Mouse (Mus musculus) embryonic facial prominence, embryonic 13.5 days (tissue): ENCODE measurements around the gene Fzd2. TPM values are rescaled to one million over a fixed set of nuclear protein-coding genes. Genes with fewer than 3 reads are reported as not detected.

Experiments used
- ATAC-seq: fragments of 200-750 bp; cut with Nextera tagmentation; 2 replicates; pipeline ENCODE4 v1.8.0; 2017; ENCODE audit warnings: low read depth; ENCODE audit not compliant: insufficient number of reproducible peaks, insufficient read depth, low FRiP score, low TSS enrichment
- H3K27ac ChIP-seq: fragments of 300-500 bp; sonication (generic); 2 replicates; pipeline ENCODE4 v1.5.1; 2015; ENCODE audit warnings: moderate library complexity, mild to moderate bottlenecking, inconsistent platforms
- H3K27me3 ChIP-seq: fragments of 300-500 bp; sonication (generic); 2 replicates; pipeline ENCODE4 v1.6.1; 2015; ENCODE audit warnings: mild to moderate bottlenecking, inconsistent platforms
- H3K36me3 ChIP-seq: fragments of 300-500 bp; sonication (generic); 2 replicates; pipeline ENCODE4 v1.6.1; 2015; ENCODE audit warnings: mild to moderate bottlenecking, inconsistent platforms
- H3K4me1 ChIP-seq: fragments of 300-500 bp; sonication (generic); 2 replicates; pipeline ENCODE4 v1.6.1; 2015; ENCODE audit warnings: inconsistent platforms
- H3K4me2 ChIP-seq: fragments of 300-500 bp; sonication (generic); 2 replicates; pipeline ENCODE4 v1.6.1; 2015; ENCODE audit warnings: moderate library complexity, mild to moderate bottlenecking, inconsistent platforms
- H3K4me3 ChIP-seq: fragments of 300-500 bp; sonication (generic); 2 replicates; pipeline ENCODE4 v1.5.1; 2015; ENCODE audit warnings: mild to moderate bottlenecking, inconsistent platforms
- H3K9ac ChIP-seq: fragments of 300-500 bp; sonication (generic); 2 replicates; pipeline ENCODE4 v1.6.1; 2015; ENCODE audit warnings: mild to moderate bottlenecking, inconsistent platforms
- H3K9me3 ChIP-seq: fragments of 300-500 bp; sonication (generic); 2 replicates; pipeline ENCODE4 v1.6.1; 2016; ENCODE audit warnings: inconsistent platforms
- WGBS: fragments of 180-500 bp; shearing (Covaris S2); methylation state at CpG from one replicate; pipeline ENCODE4 v1.1.7; 2015; ENCODE audit warnings: mixed read lengths; 5-methylcytosine and 5-hydroxymethylcytosine counted together
- polyA plus RNA-seq: library from polyadenylated mRNA; unstranded; fragments of >200 nt; fragmentation: Nextera tagmentation; extraction: Ambion mirVana; gene quantifications from 2 replicates; pipeline ENCODE4 v1.2.1, GENCODE M21; 2015

Gene Fzd2
- polyA plus RNA-seq, 1 experiment from 2014 or later, result 67.8 TPM

DNA sequence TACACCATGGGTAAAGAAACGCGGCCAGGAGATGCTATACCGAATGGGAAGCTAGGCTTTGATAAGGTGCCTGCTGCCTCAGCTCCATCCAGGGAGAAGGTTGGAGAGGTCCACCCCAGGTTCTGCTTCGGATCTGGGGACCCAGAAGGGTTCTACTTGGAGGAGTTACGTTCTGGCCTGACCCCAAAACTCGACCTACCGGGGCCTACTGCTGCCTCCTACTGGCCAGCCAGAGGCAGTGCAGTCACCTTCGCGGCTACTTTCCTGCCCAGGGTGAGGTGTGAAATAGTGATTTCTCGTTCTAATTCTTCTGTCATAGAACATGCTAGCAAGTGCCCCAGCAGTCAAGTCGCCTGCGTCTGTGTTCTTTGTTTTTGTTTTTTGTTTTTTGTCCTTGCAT is 36.0 kb upstream of the Fzd2 start:
- Histone ChIP-seq H3K36me3 (no peaks in the 10 kb centered on the region), H3K9me3 (no peaks in the 10 kb centered on the region), H3K4me3 (no peak overlapping the region), H3K4me2 (no peak overlapping the region), H3K27me3 (no peaks in the 10 kb centered on the region), H3K4me1 (no peaks in the 10 kb centered on the region), H3K27ac (no peak overlapping the region), H3K9ac (no peak overlapping the region)
- no peak for ATAC-seq
- 79% methylated on average over 12 of the region's 12 CpGs for WGBS

DNA sequence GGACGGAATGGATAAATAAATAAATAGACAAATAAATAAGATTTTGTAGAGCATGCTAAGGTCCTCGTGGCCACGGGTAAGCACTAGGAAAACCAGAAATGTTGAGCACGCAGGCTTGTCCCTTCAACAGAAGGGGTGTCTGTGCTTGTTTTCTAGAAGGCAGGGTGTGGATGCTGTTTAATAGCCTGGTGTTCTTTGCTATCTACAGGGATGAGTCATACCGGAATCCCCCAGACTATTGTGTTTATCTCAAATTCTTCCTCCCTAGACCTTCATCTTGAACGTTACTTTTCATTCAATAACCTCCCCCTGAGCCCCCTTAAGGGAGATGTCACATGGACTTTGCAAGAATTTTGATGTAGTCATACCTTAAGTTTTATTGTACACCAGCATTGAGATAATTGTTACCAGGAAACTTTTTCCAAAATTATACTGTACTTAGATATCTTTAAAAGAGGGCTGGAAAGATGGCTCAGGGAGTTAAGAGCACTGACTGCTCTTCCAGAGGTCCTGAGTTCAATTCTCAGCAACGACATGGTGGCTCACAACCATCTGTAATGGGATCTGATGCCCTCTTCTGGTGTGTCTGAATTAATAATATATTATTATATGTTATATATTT is 35.3 kb upstream of the Fzd2 start:
- 78% methylated on average over 7 of the region's 7 CpGs for WGBS
- Histone ChIP-seq H3K9me3 (no peaks in the 10 kb centered on the region), H3K4me2 (no peak overlapping the region), H3K27me3 (no peaks in the 10 kb centered on the region), H3K27ac (no peak overlapping the region), H3K36me3 (no peaks in the 10 kb centered on the region), H3K4me3 (no peak overlapping the region), H3K9ac (no peak overlapping the region), H3K4me1 (peaks cover 3% of the 10 kb centered on the region; the same call in 1 of the 2 replicates)
- no peak for ATAC-seq

DNA sequence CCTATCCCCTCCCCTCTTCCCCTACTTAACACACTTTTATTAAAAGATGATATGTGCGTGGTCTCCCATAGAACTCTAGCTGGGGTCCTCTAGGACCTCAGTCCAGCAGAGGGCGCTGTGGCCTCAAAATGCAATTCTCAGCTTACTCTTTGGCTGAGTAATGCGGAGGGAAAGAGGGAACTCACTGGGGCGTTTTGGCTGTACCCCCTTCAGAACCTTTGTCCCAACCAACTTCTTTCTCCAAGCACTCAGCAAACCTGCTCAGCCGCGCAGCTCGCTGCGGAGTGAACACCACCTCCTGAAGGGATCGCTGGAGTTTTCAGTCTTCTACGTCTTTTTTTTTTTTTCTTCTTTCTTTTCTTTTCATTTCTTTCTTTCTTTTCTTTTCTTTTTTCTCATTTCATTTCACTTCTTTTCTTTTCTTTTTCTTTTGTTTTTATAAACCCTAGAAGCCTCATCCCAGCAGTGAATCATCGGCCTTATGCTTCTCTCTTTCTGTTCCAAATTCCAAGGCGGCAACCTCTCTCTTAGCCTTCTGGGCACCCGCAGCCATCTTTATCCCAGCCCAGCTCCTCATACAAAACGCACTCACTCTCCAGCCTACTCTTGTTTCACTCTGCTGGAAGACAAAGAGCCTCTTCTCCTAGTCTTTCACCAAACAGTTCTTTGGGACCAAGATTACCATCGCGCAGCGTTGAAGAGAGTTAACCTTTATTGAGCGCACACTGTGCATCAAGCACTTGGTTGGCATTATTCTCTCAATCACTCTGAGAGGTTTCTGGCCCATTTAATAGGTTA is 31.1 kb upstream of the Fzd2 start:
- peak; percentile 77; the same call in 1 of the 2 replicates for ATAC-seq
- Histone ChIP-seq H3K27me3 (no peaks in the 10 kb centered on the region), H3K4me2 (peak overlapping the region; percentile 61), H3K27ac (peak overlapping the region; percentile 88), H3K9me3 (no peaks in the 10 kb centered on the region), H3K36me3 (no peaks in the 10 kb centered on the region), H3K4me3 (peak overlapping the region; percentile 40), H3K4me1 (peaks cover 13% of the 10 kb centered on the region), H3K9ac (peak overlapping the region; percentile 70)
- WGBS, result 5% methylated on average over 18 of the region's 18 CpGs

DNA sequence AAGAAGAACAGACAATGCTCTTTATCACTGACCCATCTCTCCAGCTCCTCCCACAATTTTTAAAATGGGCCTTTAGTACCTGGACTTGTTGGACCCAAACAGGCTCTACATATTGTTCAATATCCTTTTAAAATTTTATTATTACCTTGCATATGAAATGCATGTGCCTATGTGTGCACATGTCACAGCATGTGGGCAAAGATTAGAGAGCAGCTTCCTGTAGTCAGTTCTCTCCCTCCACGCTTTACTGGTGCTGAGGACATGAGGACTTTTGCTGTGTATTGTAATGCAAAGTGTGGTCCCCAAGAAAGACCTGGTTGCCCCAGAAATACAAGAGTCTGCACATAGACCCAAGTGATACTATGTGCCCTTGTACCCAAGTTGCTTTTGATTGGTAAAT is 29.2 kb upstream of the Fzd2 start:
- H3K4me3 ChIP-seq, result no peak overlapping the region
- H3K27me3 ChIP-seq, result no peaks in the 10 kb centered on the region
- H3K4me1 ChIP-seq, result peaks cover 28% of the 10 kb centered on the region
- H3K4me2 ChIP-seq, result no peak overlapping the region
- H3K9ac ChIP-seq, result no peak overlapping the region
- WGBS, result 73% methylated on average over 1 of the region's 1 CpGs
- no peaks in the 10 kb centered on the region for H3K9me3 ChIP-seq
- H3K27ac ChIP-seq, result no peak overlapping the region
- H3K36me3 ChIP-seq, result no peaks in the 10 kb centered on the region
- ATAC-seq, result no peak

DNA sequence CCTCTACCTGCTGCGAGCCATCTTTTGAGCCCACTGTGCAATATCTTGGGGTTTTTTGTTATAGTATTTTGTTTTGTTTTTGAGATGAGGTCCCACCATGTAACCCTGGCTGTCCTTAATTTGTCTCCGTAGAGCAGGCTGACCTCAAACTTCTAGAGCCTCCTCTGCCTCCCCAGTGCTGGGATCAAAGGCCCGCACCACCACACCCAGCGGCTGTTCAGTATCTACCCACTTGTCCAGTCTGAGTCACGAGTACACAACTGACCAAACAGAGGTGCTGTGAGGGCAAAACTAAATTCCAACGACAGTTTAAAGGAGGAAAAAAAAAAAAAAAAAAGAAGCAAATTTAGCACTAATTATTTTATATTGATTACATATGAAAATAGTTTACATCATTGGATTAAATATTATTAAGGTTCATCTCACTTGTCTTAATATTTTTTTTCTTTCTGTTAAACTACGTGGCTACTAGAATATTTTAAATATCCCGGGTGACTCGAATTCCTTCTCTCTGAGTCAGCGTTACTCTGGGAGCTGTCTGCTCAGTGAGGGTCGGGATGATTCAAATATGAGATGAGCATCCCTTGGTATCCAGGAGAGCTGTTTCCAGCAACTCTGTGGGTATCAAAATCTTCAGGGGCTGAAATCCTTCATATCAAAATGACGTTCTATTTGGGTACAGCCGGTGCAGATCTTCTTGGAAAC is 28.0 kb upstream of the Fzd2 start:
- Histone ChIP-seq H3K4me2 (no peak overlapping the region), H3K27me3 (no peaks in the 10 kb centered on the region), H3K36me3 (no peaks in the 10 kb centered on the region), H3K9ac (no peak overlapping the region), H3K4me3 (no peak overlapping the region), H3K9me3 (no peaks in the 10 kb centered on the region), H3K27ac (no peak overlapping the region), H3K4me1 (peaks cover 35% of the 10 kb centered on the region)
- WGBS, result 53% methylated on average over 13 of the region's 13 CpGs
- ATAC-seq, result no peak

DNA sequence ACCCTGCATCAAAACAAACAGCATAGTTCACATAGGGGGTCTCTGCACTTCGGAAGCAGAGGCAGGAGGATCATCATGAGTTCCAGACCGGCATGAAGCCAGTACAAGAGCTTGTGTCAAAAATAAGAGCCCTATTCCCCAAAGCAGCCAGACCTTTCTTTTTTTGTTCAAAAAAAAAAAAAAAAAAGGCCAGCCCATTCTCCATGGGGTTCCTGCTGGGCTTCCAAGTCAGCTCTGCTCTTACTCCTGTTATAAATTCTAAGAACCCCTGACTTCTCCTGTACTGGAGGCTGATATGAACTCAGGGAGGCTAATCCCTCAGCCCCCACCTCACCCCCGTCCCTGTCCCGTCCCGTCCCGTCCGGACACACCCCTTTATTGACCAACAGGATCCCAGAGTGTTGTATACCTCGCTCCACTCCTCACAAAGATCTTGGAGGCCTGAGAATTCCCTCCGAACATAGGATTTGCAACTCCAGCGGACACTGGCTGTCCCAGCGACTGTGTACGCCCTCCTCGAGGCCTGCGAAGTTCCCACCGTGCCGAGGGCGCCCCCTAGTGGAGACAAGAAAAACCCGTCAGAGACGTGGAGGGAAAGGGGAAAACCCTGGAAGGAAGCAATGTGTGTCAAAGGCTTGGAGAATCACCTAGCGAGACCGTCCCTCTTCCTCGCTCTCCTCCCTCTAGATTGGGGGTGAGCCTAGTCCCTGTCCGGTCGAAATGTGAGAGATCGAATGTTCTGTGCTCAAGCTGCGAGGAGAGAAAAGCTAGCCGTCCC is 25.7 kb upstream of the Fzd2 start:
- ATAC-seq, result peak; percentile 38; the same call in 1 of the 2 replicates
- H3K27ac ChIP-seq, result peak overlapping the region; percentile 96
- H3K4me2 ChIP-seq, result peak overlapping the region; percentile 69
- peak overlapping the region; percentile 79 for H3K9ac ChIP-seq
- no peaks in the 10 kb centered on the region for H3K36me3 ChIP-seq
- peak overlapping the region; percentile 48 for H3K4me3 ChIP-seq
- WGBS, result 7% methylated on average over 27 of the region's 27 CpGs
- H3K9me3 ChIP-seq, result no peaks in the 10 kb centered on the region
- H3K27me3 ChIP-seq, result no peaks in the 10 kb centered on the region
- peaks cover 52% of the 10 kb centered on the region for H3K4me1 ChIP-seq

DNA sequence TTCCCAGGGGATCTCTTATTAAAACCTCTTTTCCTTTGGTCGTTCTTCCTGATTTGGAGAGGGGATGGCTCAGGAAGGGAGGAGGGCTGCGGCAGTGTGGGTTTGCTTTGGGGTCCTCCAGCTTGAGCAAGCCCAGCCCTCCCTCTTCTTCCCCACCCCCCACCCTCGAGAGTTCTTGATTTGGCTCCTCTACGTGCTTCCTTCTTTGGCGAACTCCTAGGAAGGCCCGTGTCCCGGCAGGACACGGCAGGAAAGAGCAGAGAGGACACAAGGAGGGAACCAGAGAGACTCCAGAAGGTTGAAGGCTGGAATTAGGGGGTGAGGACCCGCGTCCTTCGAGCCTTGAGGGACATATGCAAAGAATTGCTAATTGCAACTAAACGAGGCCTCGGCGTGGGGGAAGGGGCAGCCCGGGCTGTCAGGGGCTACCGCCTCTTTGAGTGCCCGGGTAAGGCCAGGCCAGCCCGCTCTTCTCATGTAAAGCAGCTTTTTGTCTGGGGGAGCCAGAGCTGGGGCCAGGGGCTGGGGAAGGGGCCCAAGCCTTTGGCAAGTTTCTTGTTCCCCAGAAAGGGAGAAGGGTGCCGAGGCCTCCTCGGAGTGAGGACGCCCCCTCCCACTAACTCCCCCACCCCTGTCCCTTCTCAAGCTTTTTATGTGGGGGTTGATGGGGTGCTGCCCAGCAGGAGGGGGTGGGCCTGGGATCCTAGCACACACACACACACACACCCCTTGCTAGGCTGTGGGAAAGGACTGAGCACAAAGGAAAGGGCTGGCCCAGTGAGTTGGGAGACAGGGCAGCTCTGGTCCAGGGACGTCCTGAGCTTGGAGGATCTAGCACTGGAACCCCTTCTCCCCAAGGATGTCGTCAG is 24.8 kb upstream of the Fzd2 start, which contains the start of gene Gm11627:
Gene Gm11627 (minus strand): TSS at position 297 of the 869 bp plus-strand sequence.
- Histone ChIP-seq H3K4me1 (peaks cover 52% of the 10 kb centered on the region), H3K4me2 (peak within 1 kb of the TSS; percentile 69)
- peak; percentile 53 for ATAC-seq

DNA sequence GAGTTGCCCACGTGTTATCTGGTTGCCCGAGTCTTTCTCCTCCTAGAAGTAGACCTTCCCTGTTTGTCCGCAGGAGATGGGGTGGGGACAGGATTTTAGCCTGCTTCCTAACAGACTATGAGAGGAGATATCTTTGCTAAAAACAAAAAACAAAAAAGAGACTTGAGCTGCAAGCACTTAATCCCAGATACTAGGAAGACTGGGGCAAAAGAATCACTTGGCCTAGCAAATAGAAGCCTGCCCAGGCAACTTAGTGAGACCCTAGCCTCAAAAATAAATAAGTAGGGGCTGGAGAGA is 24.2 kb upstream of the Fzd2 start:
- Histone ChIP-seq H3K9ac (peak overlapping the region; percentile 79), H3K27me3 (no peaks in the 10 kb centered on the region), H3K36me3 (no peaks in the 10 kb centered on the region), H3K4me3 (peak overlapping the region; percentile 48), H3K9me3 (no peaks in the 10 kb centered on the region), H3K4me1 (peaks cover 52% of the 10 kb centered on the region), H3K4me2 (peak overlapping the region; percentile 69), H3K27ac (peak overlapping the region; percentile 96)
- no peak for ATAC-seq
- WGBS, result 35% methylated on average over 3 of the region's 3 CpGs

More for the DNA sequence above, 24.8 kb upstream of the Fzd2 start, which contains the start of gene Gm11627:
- Histone ChIP-seq H3K27ac (peak within 1 kb of the TSS; percentile 96), H3K9ac (peak within 1 kb of the TSS; percentile 79), H3K9me3 (no peaks in the 10 kb centered on the region), H3K4me3 (peak within 1 kb of the TSS; percentile 48), H3K27me3 (no peaks in the 10 kb centered on the region), H3K36me3 (no peaks in the 10 kb centered on the region)
- WGBS, result 6% methylated on average over 23 of the region's 23 CpGs

DNA sequence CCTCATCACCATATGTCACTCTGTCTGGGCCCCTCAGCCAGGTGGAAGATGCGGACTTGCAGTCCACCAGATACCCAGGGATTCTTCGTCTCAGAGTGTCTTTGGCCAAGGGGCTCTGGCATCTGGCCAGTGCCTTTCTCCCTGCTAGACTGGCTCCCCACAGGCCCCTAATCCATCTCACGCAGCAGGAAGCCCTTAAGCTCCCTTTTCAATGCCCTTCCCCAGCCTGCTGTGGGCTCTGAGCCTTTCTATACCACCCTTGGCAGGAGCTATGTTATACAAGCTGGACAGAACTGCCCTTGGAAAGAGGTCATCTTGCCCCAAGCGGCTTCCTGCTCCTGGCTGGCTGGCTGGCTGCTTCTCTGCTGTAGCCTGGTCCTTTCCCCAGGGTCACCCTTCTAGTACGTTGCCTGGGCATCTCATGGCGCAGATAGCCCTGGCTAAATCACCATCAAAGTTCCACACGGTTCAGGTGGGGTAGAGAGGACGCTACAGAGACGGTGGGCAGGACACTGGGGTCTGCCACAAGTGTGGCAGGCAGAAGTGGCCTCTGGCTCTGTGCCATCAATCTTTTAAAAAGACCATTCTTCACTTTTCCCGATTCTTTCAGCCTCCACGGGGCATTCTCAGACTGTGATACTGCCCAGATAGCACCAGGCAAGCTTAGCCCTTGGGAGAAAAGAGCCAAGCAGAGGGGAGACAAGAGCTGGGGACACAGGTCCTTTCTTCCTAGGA is 22.7 kb upstream of the Fzd2 start:
- no peak for ATAC-seq
- peak overlapping the region; percentile 49; the same call in 1 of the 2 replicates for H3K9ac ChIP-seq
- H3K36me3 ChIP-seq, result no peaks in the 10 kb centered on the region
- peaks cover under 1% of the 10 kb centered on the region; the same call in 1 of the 2 replicates for H3K9me3 ChIP-seq
- H3K4me1 ChIP-seq, result peaks cover 52% of the 10 kb centered on the region
- H3K27ac ChIP-seq, result peak overlapping the region; percentile 82
- no peaks in the 10 kb centered on the region for H3K27me3 ChIP-seq
- H3K4me3 ChIP-seq, result no peak overlapping the region
- WGBS, result 27% methylated on average over 11 of the region's 11 CpGs
- H3K4me2 ChIP-seq, result peak overlapping the region; percentile 1; the same call in 1 of the 2 replicates
